Mouse (Mus musculus): ENCODE data around the gene Gpr176. TPM values are rescaled to one million over a fixed set of nuclear protein-coding genes. Genes with fewer than 3 reads are reported as not detected.

Gpr176 gene
- polyA plus RNA-seq, 1 experiment from 2014 or later: 0.30 TPM

GRCm38 (mm10) chr2:118248966-118249365 is 124.3 kb downstream of the Gpr176 start:
- no peaks in the 10 kb centered on the region for H3K9me3 ChIP-seq (replicated peaks; ENCODE audit: control insufficient read depth, low read length)
- no peak overlapping the region for H3K9ac ChIP-seq (ENCODE audit: low read length)
- H3K36me3 ChIP-seq (ENCODE audit: control insufficient read depth, insufficient read depth, low read length): no peaks in the 10 kb centered on the region
- H3K27me3 ChIP-seq (ENCODE audit: control insufficient read depth, insufficient read depth, low read length): no peaks in the 10 kb centered on the region
- H3K27ac ChIP-seq (ENCODE audit: low read length): no peak overlapping the region
- no peaks in the 10 kb centered on the region for H3K4me1 ChIP-seq (ENCODE audit: control insufficient read depth, insufficient read depth, low read length)
- ATAC-seq (ENCODE audit: insufficient read depth, low FRiP score): no peak
- H3K4me2 ChIP-seq (ENCODE audit: low read depth, low read length): no peak overlapping the region
- WGBS: 65% methylated on average over 12 of the region's 12 CpGs
- no peak overlapping the region for H3K4me3 ChIP-seq (replicated peaks; ENCODE audit: low read length)

DNA sequence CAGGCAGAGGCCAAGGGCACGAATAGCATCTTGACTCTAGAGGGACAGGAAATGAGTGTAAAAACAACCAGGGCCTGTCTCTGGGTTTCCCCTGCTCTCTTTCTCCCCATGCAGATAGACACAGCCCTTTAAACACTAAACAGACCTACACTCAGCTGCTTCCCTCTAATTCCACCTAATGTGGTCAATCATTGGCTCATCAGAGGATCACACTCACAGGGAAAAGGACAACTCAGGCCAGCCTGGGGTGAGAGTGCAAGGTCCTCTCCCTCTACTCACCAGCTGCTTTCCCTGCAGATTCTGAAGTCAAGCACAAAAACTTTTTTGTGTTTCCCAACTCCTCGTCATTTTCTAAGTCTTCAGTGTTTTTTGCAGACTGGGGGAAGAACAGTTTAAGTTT is 125.2 kb downstream of the Gpr176 start:
- Histone ChIP-seq H3K36me3 (ENCODE audit: control insufficient read depth, insufficient read depth, low read length) (no peaks in the 10 kb centered on the region), H3K9ac (ENCODE audit: low read length) (no peak overlapping the region), H3K9me3 (replicated peaks; ENCODE audit: control insufficient read depth, low read length) (no peaks in the 10 kb centered on the region), H3K27ac (ENCODE audit: low read length) (no peak overlapping the region), H3K4me2 (ENCODE audit: low read depth, low read length) (no peak overlapping the region), H3K27me3 (ENCODE audit: control insufficient read depth, insufficient read depth, low read length) (no peaks in the 10 kb centered on the region), H3K4me3 (replicated peaks; ENCODE audit: low read length) (no peak overlapping the region), H3K4me1 (ENCODE audit: control insufficient read depth, insufficient read depth, low read length) (no peaks in the 10 kb centered on the region)
- no peak for ATAC-seq (ENCODE audit: insufficient read depth, low FRiP score)
- WGBS: 36% methylated on average over 2 of the region's 2 CpGs

DNA sequence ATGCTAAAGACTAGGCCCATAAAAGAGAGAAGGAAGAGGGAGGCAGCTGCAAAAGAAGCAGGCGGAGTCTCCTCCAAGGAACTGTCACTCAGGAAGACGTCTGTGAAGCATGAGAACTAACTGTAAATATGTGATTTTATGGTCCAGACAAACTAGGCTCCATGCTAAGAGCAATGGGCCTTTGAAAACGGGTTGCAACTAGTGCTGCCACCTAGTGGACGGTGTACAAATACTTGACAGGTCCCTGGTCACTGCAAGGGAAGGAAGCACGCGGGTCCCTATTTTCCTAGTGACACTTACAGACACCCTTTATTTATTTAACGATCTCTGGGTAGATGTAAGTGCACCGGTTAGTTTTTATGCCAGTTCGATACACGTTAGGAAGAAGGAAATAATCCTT is 127.3 kb downstream of the Gpr176 start:
- H3K27ac ChIP-seq (ENCODE audit: low read length): no peak overlapping the region
- H3K4me2 ChIP-seq (ENCODE audit: low read depth, low read length): no peak overlapping the region
- no peak overlapping the region for H3K4me3 ChIP-seq (replicated peaks; ENCODE audit: low read length)
- H3K36me3 ChIP-seq (ENCODE audit: control insufficient read depth, insufficient read depth, low read length): no peaks in the 10 kb centered on the region
- WGBS: 10% methylated on average over 10 of the region's 10 CpGs
- no peak for ATAC-seq (ENCODE audit: insufficient read depth, low FRiP score)
- no peaks in the 10 kb centered on the region for H3K4me1 ChIP-seq (ENCODE audit: control insufficient read depth, insufficient read depth, low read length)
- H3K9ac ChIP-seq (ENCODE audit: low read length): no peak overlapping the region
- H3K27me3 ChIP-seq (ENCODE audit: control insufficient read depth, insufficient read depth, low read length): no peaks in the 10 kb centered on the region
- no peaks in the 10 kb centered on the region for H3K9me3 ChIP-seq (replicated peaks; ENCODE audit: control insufficient read depth, low read length)

DNA sequence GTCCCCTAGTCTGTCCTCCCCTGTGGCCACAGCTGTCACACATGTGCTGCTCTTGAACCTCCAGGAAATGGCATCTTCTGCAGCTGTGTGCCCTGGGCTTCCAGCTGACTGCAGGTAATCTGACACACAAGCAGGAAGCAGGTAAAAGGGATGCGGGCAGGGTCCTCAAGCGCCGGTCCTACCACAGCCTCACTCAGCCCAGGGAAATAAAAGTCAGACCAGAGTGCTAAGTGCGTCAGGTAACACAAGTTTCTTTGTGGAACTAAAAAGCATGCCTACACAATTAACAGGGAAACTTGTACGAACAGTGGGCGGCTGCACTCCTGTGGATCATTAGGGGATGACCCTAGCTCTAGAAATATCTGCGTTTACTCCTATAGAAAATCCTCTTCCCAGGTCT is 137.0 kb downstream of the Gpr176 start:
- WGBS: 79% methylated on average over 7 of the region's 7 CpGs
- no peaks in the 10 kb centered on the region for H3K9me3 ChIP-seq (replicated peaks; ENCODE audit: control insufficient read depth, low read length)
- H3K36me3 ChIP-seq (ENCODE audit: control insufficient read depth, insufficient read depth, low read length): no peaks in the 10 kb centered on the region
- no peaks in the 10 kb centered on the region for H3K27me3 ChIP-seq (ENCODE audit: control insufficient read depth, insufficient read depth, low read length)
- H3K27ac ChIP-seq (ENCODE audit: low read length): no peak overlapping the region
- H3K4me1 ChIP-seq (ENCODE audit: control insufficient read depth, insufficient read depth, low read length): no peaks in the 10 kb centered on the region
- no peak for ATAC-seq (ENCODE audit: insufficient read depth, low FRiP score)
- no peak overlapping the region for H3K4me3 ChIP-seq (replicated peaks; ENCODE audit: low read length)
- no peak overlapping the region for H3K9ac ChIP-seq (ENCODE audit: low read length)
- H3K4me2 ChIP-seq (ENCODE audit: low read depth, low read length): no peak overlapping the region

GRCm38 (mm10) chr2:118235614-118236013 is 137.6 kb downstream of the Gpr176 start:
- no peak overlapping the region for H3K4me2 ChIP-seq (ENCODE audit: low read depth, low read length)
- no peak overlapping the region for H3K4me3 ChIP-seq (replicated peaks; ENCODE audit: low read length)
- ATAC-seq (ENCODE audit: insufficient read depth, low FRiP score): no peak
- no peaks in the 10 kb centered on the region for H3K36me3 ChIP-seq (ENCODE audit: control insufficient read depth, insufficient read depth, low read length)
- H3K27me3 ChIP-seq (ENCODE audit: control insufficient read depth, insufficient read depth, low read length): no peaks in the 10 kb centered on the region
- no peaks in the 10 kb centered on the region for H3K4me1 ChIP-seq (ENCODE audit: control insufficient read depth, insufficient read depth, low read length)
- no peaks in the 10 kb centered on the region for H3K9me3 ChIP-seq (replicated peaks; ENCODE audit: control insufficient read depth, low read length)
- 74% methylated on average over 3 of the region's 3 CpGs for WGBS
- H3K9ac ChIP-seq (ENCODE audit: low read length): no peak overlapping the region
- H3K27ac ChIP-seq (ENCODE audit: low read length): no peak overlapping the region

DNA sequence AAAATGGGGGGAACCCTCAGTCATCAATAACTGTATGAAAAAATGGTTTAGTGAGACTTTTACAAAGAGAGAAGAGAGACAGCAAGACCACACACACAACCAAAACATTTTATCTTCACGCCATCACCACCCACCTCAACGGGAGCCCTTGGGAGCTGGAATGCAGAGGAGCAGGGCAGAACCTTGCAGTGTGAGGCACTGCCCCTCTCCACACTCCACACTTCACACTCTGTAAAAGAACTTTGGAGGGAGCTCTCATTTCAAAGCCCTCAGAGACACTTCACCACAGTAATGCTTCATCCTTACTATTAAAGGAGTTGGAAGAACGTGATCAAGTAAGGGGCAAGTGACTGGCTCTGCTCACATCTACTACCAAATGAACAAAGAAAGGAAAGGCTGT is 142.7 kb downstream of the Gpr176 start:
- no peak for ATAC-seq (ENCODE audit: insufficient read depth, low FRiP score)
- WGBS: 62% methylated on average over 3 of the region's 3 CpGs
- no peaks in the 10 kb centered on the region for H3K9me3 ChIP-seq (replicated peaks; ENCODE audit: control insufficient read depth, low read length)

GRCm38 (mm10) chr2:118228486-118229079 is 144.6 kb downstream of the Gpr176 start:
- Histone ChIP-seq H3K9ac (ENCODE audit: low read length) (no peak overlapping the region), H3K27me3 (ENCODE audit: control insufficient read depth, insufficient read depth, low read length) (no peaks in the 10 kb centered on the region), H3K4me2 (ENCODE audit: low read depth, low read length) (no peak overlapping the region), H3K36me3 (ENCODE audit: control insufficient read depth, insufficient read depth, low read length) (no peaks in the 10 kb centered on the region), H3K4me1 (ENCODE audit: control insufficient read depth, insufficient read depth, low read length) (no peaks in the 10 kb centered on the region), H3K27ac (ENCODE audit: low read length) (no peak overlapping the region), H3K4me3 (replicated peaks; ENCODE audit: low read length) (no peak overlapping the region), H3K9me3 (replicated peaks; ENCODE audit: control insufficient read depth, low read length) (no peaks in the 10 kb centered on the region)
- ATAC-seq (ENCODE audit: insufficient read depth, low FRiP score): no peak
- WGBS: 89% methylated on average over 4 of the region's 4 CpGs

More for the DNA sequence above, 142.7 kb downstream of the Gpr176 start:
- H3K27ac ChIP-seq (ENCODE audit: low read length): no peak overlapping the region
- no peaks in the 10 kb centered on the region for H3K27me3 ChIP-seq (ENCODE audit: control insufficient read depth, insufficient read depth, low read length)
- no peaks in the 10 kb centered on the region for H3K36me3 ChIP-seq (ENCODE audit: control insufficient read depth, insufficient read depth, low read length)
- H3K4me2 ChIP-seq (ENCODE audit: low read depth, low read length): no peak overlapping the region
- no peaks in the 10 kb centered on the region for H3K4me1 ChIP-seq (ENCODE audit: control insufficient read depth, insufficient read depth, low read length)
- H3K4me3 ChIP-seq (replicated peaks; ENCODE audit: low read length): no peak overlapping the region
- H3K9ac ChIP-seq (ENCODE audit: low read length): no peak overlapping the region

Small RNA genes lying within 50 kb of the gene (microRNA-seq; reads per million reads assigned to microRNA genes)
- gene Gm22800: not detected

Other genes with a start within 250 kb of the Gpr176 start
- 0.14 and 0.31 TPM in 2 replicates for gene Fsip1, start 116.5 kb downstream of the Gpr176 start, polyA plus RNA-seq (2015; fragmentation: Nextera tagmentation; extraction: Ambion mirVana)
- gene Eif2ak4, start 15.2 kb upstream of the Gpr176 start, polyA plus RNA-seq (2015; fragmentation: Nextera tagmentation; extraction: Ambion mirVana): 11.3 TPM in 2 replicates
- 214 and 229 TPM in 2 replicates for gene Srp14, start 106.3 kb upstream of the Gpr176 start, polyA plus RNA-seq (2015; fragmentation: Nextera tagmentation; extraction: Ambion mirVana)
- gene Bmf, start 176.3 kb upstream of the Gpr176 start, polyA plus RNA-seq (2015; fragmentation: Nextera tagmentation; extraction: Ambion mirVana): 4.2 and 4.4 TPM in 2 replicates
- gene Bub1b, start 224.8 kb upstream of the Gpr176 start, polyA plus RNA-seq (2015; fragmentation: Nextera tagmentation; extraction: Ambion mirVana): 66.2 and 67.4 TPM in 2 replicates